Mouse (Mus musculus): ENCODE results near the gene Crb1. TPM values are rescaled to one million over a fixed set of nuclear protein-coding genes. Genes with fewer than 3 reads are reported as not detected.

The Crb1 gene
- not detected in 2 replicates for polyA plus RNA-seq (2012; ENCODE audit: low replicate concordance)

DNA sequence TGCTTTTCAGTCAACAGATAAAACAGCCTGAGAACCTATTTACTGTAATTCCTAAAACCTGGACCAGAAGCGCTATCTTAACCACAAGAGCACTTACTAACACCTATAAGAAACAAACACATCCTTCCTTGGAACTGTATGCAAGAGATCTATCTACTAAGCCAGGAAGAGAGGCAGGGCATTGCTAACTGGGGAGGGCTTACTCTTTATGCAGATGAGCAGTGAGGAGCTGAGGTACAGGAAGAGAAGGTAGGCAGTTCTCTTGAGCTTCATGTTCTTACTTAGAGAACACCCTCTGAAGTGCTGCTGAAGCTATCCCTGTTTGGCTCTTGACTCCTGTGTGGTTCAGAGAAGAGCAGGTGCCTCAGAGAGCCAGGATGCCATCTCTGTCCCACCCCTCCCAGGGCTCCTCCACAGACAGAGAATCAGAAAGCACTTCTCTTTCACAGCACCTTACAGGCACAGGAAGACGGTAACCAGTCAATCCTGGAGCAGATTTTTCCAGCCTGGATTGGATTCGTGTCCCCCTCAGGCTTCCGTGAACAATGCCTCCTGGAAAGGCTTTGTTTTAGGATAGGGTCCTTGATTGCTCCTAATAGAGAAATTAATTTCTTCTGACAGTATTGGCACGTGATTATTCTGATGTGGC is at the start of gene Crb1:
Crb1 (minus strand) TSS at position 463 of the 649 bp plus-strand sequence.

DNA sequence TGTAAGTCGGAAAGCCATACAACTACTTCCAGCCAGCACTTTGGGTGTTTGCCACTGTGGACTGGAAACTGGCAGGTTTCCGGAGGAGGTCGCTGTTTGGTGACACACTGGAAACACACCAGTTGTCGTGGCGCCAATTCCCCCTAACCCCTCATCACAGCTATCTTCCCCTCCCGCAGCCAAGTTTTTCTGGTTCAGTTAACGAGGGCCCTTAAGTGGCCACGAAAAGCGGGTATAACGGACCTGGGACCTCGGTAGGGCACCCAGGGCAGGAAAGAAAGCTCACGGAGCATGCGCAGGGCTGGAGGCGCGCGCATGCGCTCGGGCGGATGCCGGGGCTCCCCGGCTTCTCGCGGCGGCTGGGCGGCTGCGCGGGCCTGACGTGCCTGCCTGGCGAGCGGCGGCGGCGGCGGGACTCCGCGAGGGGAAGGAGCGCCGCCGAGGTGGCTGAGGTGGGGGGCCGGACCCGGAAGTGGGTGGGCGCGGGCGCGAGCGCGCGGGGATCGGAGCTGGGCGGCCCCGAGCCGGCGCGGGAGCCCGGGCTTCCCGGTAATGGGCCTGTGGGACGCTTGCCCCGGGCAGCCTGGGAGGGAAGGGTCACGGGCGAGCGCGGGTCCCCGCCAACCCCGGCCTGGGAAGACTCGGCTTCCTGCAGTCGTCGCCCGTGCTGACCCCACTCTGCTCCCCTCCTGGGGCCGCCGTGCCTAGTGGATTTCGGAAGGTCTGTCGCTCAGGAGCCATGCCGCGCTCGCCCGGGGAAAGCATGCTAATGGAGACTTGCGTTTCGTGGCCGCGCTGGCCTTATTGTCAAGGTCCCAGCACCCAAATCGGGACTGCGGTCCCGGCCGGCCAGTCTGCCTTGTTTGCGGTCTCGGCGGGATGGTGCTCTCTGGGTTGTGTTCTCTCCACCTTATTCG is 45.2 kb upstream of the Crb1 start, which contains the start of gene Zbtb41:
Zbtb41 (plus strand) TSS at position 414 of the 917 bp plus-strand sequence.

Other genes starting within 250 kb of the Crb1 start
- 0.12 and 0.48 TPM in 2 replicates for gene Zbtb41, start 45.2 kb upstream of the Crb1 start, polyA plus RNA-seq (2012; ENCODE audit: low replicate concordance)
- 3.9 and 4.2 TPM in 2 replicates for gene Aspm, start 77.7 kb upstream of the Crb1 start, polyA plus RNA-seq (2012; ENCODE audit: low replicate concordance)
- gene F13b, start 124.6 kb upstream of the Crb1 start, polyA plus RNA-seq (2012; ENCODE audit: low replicate concordance), result not detected in 2 replicates
- gene Cfhr1, start 183.2 kb upstream of the Crb1 start, polyA plus RNA-seq (2012; ENCODE audit: low replicate concordance), result not detected in 2 replicates

All from leukemia stem cell, adult 10-12 weeks (primary cell).